Mouse (Mus musculus) T-cell, adult 66 days (primary cell): Measurements from ENCODE around the gene Isy1. TPM values are rescaled to one million over a fixed set of nuclear protein-coding genes. Genes with fewer than 3 reads are reported as not detected.

Experiments
- total RNA-seq, 2 experiments: library from RNA; stranded (reverse); gene quantifications; 3 replicates in 1 of 2; 4 replicates in 1 of 2; pipeline ENCODE4 v1.2.4; 2023

Isy1 gene
- total RNA-seq = 100 to 1,000 TPM in 1 of 2 experiments, 10 to 100 TPM in 1; 99.2 to 114 TPM

DNA sequence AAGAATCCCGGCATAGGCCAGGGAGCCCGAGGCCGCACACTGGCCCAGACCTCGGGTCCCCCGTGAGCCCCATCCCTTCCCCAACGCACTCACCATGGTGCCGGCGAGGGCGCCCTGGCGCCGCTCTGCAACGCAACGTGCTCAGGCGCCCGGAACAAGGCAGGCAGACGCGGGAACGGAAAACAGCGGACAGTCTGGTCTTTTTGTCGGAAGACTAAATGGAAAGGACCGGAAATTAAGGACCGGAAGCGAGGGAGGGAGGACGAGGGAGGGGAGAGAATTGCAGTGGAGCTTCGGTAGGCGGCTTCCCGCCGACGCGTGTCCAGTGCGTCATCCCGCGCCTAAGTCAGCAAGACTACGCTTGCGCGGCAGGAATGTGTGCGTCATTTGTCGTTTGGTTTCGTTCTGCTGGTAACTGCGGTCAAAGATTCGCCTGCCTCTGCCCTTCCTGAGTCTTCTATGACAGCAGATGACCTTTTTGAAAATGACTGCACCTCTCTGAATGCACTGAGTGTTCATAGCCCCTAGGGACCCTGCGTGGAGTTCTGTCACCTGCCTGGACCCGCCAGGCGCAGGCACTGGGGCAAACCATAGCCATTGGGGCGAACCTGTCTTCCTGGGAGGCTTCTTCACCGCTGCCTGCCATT lies at the start of gene Isy1:
TSS of gene Isy1 (minus strand) at position 248 of the 647 bp plus-strand sequence.

DNA sequence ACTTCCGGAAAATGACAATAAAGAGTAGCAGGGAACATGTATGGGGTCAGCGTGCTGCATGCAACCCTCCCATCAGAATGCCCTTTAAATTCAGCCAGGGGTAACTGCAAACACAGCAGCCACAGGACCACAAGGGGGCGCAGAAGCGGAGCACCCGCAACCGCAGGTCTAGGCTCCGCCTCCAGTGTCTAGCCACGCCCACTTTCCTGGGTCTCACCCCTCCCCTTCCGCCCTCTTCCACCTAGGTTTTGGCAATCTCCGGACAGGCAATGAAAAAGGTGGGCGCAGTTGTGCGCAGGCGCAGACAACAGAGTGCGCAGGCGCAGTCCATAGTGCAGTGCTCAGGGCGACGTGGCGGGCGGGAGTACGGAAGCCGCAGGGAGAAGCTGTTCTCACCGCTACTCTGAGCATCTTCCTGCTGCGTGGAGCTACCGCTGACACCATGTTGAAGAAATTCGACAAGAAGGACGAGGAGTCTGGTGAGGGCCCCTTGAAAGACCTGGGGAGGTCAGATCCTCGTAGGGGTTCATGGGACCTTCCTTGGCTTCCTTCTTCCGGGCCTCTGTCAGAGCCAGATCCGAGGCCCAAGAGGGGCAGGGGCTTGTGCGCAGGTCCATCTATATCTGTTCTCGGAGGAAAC lies 49.1 kb upstream of the Isy1 start, which contains the start of gene Copg1:
TSS of gene Copg1 (plus strand) at position 221 of the 640 bp plus-strand sequence.

DNA sequence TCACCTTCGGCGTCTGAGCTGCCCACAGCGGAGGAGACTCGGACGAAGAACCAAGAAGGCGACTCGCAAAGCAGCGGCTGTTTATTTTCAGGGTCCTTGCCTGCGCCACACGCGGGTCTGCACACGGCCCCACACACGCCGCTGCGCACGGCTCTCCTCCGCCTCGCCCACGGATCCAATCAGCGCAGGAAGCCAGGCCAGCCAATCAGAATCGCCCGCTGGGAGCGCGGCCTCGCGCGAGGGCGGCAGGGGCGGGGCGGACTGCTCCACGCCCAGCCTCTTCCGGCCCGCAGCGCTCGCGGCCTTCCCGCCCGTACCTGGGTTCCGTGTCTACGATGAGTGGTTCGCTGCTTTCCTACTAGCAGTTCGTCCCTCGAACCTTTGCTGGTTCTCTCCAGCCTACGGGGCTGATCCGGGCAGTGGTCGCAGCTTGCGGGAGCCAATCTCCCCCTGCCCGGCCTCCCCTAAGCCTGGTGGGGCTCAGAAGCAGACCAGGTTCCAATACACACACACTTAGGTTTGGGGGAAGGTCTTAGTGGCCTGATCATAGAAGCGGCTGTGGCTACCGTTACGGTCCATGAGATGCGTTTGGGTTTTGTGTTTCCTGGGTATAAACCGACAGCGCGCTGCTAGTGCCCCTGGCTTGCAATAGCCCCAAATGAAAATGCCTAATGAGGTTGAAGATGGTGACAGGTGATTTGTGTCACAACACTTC lies 12.5 kb upstream of the Isy1 start, which contains the start of gene Cnbp:
TSS of gene Cnbp (minus strand) at position 207 of the 715 bp plus-strand sequence.

DNA sequence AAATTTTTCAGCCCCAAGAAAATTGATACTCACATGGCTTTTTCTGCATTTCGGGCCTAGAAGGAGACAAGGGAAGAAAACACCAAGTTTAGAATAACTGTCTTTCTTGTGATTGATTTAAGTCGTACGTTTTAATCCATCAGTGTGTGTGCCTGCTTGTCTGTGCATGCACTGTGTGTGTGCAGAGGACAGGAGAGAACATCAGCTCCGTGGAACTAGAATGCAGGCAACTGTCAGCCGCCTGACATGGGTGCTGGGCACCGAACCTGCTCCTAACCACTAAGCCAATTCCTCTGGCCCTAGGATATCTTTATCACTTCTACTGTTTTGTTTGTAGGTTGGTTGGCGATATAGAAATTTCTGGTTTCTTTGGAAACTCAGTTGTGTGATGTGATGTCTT lies 2.9 kb downstream of the Isy1 start, which contains the start of gene Gm45140:
TSS of gene Gm45140 (minus strand) at position 101 of the 400 bp plus-strand sequence.

DNA sequence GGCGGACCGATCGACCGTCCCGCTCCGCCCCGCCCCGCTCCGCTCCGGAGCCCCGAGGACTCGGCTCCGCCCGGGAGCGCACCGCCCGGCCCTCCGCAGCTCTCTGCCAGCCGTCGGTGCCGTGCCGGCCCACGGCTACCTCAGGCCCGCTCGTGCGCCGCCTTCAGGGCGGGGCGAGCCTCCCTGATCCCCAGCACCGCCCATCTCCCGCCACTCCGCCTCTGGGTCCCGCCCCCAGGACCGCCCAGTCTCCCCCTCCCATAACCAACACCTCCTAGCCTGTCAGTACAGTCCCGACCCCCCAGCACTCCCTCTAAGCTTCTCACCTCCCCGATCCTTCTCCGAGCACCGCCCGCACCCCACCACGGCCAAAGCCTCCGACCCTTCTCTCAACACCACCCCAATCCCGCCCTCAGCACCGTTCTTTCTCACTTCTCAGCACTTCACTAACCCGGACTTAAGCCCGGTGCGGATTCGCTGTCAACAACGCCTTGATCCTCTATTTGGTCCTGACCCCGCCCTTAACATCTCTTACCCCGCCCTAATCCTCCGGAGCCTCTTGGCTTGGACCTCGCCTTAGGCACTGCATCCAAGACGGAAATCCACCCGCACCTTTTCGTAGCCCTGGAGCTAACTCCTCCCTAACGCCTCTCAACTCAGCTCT lies 26.8 kb downstream of the Isy1 start, which contains the start of gene Rab43:
TSS of gene Rab43 (minus strand) at position 490 of the 664 bp plus-strand sequence.

DNA sequence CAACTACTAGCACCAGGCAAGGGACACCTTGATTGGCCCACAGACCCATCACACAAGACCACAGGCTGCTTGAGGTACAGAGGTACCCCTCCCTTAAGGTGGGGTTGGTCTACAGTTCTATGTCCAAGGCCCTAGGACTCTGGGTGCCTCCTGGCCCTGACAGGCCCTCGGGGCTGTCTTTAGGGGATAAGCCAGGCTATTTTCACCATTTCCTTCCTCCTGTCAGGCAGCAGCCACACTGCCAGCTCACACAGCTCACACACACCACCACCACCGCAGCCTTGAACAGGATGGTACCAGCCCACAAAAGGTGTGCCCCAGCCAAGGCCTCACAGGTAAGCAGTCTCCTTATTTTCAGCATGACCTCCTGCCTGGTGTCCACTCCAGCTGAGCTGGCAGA lies 60.8 kb downstream of the Isy1 start, which contains the start of gene Gp9:
TSS of gene Gp9 (plus strand) at position 231 of the 400 bp plus-strand sequence.

Other genes starting within 250 kb of the Isy1 start
- gene Prokr1, start 248.1 kb downstream of the Isy1 start, total RNA-seq = not detected
- 1 to 10 TPM; 4.4 to 5.5 TPM for gene Aplf, start 166.6 kb downstream of the Isy1 start, total RNA-seq
- gene Efcc1, start 107.9 kb downstream of the Isy1 start, total RNA-seq = not detected
- not detected for gene Gp9, start 60.7 kb downstream of the Isy1 start, total RNA-seq
- 10 to 100 TPM; 39.3 to 40.9 TPM for gene Rab43, start 26.6 kb downstream of the Isy1 start, total RNA-seq
- gene Gm45140, start 3.0 kb downstream of the Isy1 start, total RNA-seq = 1 to 10 TPM; 4.9 to 8.7 TPM
- gene Cnbp, start 12.3 kb upstream of the Isy1 start, total RNA-seq = 100 to 1,000 TPM; 530 to 534 TPM
- 100 to 1,000 TPM; 174 to 183 TPM for gene Copg1, start 49.0 kb upstream of the Isy1 start, total RNA-seq
- gene Hmces, start 75.1 kb upstream of the Isy1 start, total RNA-seq = 10 to 100 TPM; 33.2 to 38.7 TPM
- gene H1fx, start 142.8 kb upstream of the Isy1 start, total RNA-seq = 1 to 10 TPM; 1.5 to 1.6 TPM
- gene Rab7, start 206.5 kb upstream of the Isy1 start, total RNA-seq = 100 to 1,000 TPM; 141 to 159 TPM
- 100 to 1,000 TPM; 115 to 123 TPM for gene Rpn1, start 245.7 kb upstream of the Isy1 start, total RNA-seq